Mouse (Mus musculus): ENCODE data around the gene Upk3bl. TPM values are rescaled to one million over a fixed set of nuclear protein-coding genes. Genes with fewer than 3 reads are reported as not detected.

The Upk3bl gene
- total RNA-seq, 1 experiment: 2.2 TPM

DNA sequence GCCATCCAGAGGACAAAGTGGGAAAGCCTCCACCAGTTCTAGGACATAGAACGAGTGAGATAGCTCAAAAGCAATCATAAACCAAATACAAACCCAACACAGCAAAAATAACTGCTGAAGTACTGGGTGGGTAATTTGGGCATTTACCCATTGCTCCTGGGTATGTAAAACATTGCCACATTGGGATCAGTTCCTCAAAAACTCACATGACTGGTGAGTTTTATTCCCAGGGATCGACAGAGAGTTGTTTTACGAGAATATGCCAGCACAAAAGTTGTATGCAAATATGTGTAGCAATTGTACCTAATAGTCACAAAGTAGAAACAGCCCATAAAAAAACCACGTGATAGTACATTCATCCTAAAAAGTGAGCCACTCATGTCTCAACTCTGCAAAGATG, 19.4 kb upstream of the Upk3bl start:
- Histone ChIP-seq H3K9ac (ENCODE audit: insufficient read depth, low read depth, low read length, poor library complexity, severe bottlenecking) (no peak overlapping the region), H3K36me3 (ENCODE audit: control insufficient read depth, insufficient read depth, low read length, poor library complexity, severe bottlenecking) (peaks cover 24% of the 10 kb centered on the region), H3K4me3 (ENCODE audit: insufficient read depth in 1 of 2, low read depth in 1 of 2, low read length in 2 of 2, poor library complexity in 1 of 2, severe bottlenecking in 1 of 2) (no peak overlapping the region), H3K4me1 (ENCODE audit: control insufficient read depth in 2 of 2, insufficient read depth in 2 of 2, low read length in 2 of 2, poor library complexity in 1 of 2) (peaks cover 0 to 6% of the 10 kb centered on the region in 2 experiments; a peak in 1 of 4 replicates), H3K9me3 (ENCODE audit: control insufficient read depth, insufficient read depth, low read depth, low read length) (no peaks in the 10 kb centered on the region), H3K27ac (ENCODE audit: insufficient read depth, low read depth, low read length, poor library complexity, severe bottlenecking) (no peak overlapping the region)
- TF ChIP-seq MAFK (IDR thresholded peaks at IDR 0.05; ENCODE audit: insufficient read depth, low read depth, low read length) (no peak), ZC3H11A (IDR thresholded peaks at IDR 0.05; ENCODE audit: borderline replicate concordance, low read depth, low read length) (no peak), HCFC1 (IDR thresholded peaks at IDR 0.05; ENCODE audit: borderline replicate concordance, insufficient read depth, low read length) (no peak), CHD2 (IDR thresholded peaks at IDR 0.05; ENCODE audit: low read depth, low read length) (no peak), ZNF384 (IDR thresholded peaks at IDR 0.05; ENCODE audit: low read depth, low read length) (no peak)
- no peak for DNase-seq (ENCODE audit: low read depth, low spot score)
- in situ Hi-C loops (cut with MboI; ENCODE audit: low sequenced_read_pairs in 2 of 2, unreplicated experiment in 2 of 2): no loop called here

DNA sequence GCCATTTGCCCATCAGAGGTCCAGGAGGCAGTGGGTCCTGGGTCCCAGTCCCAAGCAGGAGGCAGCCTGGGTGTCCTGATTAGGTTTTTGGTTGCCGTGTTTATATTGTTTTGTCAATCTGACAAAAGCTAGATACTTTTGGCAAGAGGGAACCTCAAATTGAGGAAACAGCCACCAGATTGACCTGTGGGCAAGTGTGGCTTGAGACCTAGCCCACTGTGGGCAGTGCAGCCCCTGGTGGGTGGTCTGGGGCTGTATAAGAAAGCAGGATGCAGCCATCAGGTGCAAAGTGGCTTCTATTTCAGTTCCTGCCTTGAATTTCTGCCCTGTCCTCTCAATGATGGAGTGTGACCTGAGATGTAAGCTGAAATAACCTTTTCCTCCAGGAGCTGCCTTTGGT, 19.0 kb upstream of the Upk3bl start:
- in situ Hi-C loops (cut with MboI; ENCODE audit: low sequenced_read_pairs in 2 of 2, unreplicated experiment in 2 of 2): no loop called here
- TF ChIP-seq HCFC1 (IDR thresholded peaks at IDR 0.05; ENCODE audit: borderline replicate concordance, insufficient read depth, low read length) (no peak), ZC3H11A (IDR thresholded peaks at IDR 0.05; ENCODE audit: borderline replicate concordance, low read depth, low read length) (no peak), MAFK (IDR thresholded peaks at IDR 0.05; ENCODE audit: insufficient read depth, low read depth, low read length) (no peak), ZNF384 (IDR thresholded peaks at IDR 0.05; ENCODE audit: low read depth, low read length) (no peak), CHD2 (IDR thresholded peaks at IDR 0.05; ENCODE audit: low read depth, low read length) (no peak)
- no peak overlapping the region for H3K9ac ChIP-seq (ENCODE audit: insufficient read depth, low read depth, low read length, poor library complexity, severe bottlenecking)
- no peak overlapping the region for H3K4me3 ChIP-seq (ENCODE audit: insufficient read depth in 1 of 2, low read depth in 1 of 2, low read length in 2 of 2, poor library complexity in 1 of 2, severe bottlenecking in 1 of 2)
- H3K27ac ChIP-seq (ENCODE audit: insufficient read depth, low read depth, low read length, poor library complexity, severe bottlenecking): no peak overlapping the region
- DNase-seq (ENCODE audit: low read depth, low spot score): no peak
- H3K9me3 ChIP-seq (ENCODE audit: control insufficient read depth, insufficient read depth, low read depth, low read length): no peaks in the 10 kb centered on the region
- H3K36me3 ChIP-seq (ENCODE audit: control insufficient read depth, insufficient read depth, low read length, poor library complexity, severe bottlenecking): peaks cover 20% of the 10 kb centered on the region
- H3K4me1 ChIP-seq (ENCODE audit: control insufficient read depth in 2 of 2, insufficient read depth in 2 of 2, low read length in 2 of 2, poor library complexity in 1 of 2): peaks cover 1 to 6% of the 10 kb centered on the region in 2 experiments; a peak in 2 of 4 replicates

- DNase-seq (ENCODE audit: low read depth, low spot score): no peak
- in situ Hi-C loops (cut with MboI; ENCODE audit: low sequenced_read_pairs in 2 of 2, unreplicated experiment in 2 of 2): no loop called here
- H3K9me3 ChIP-seq (ENCODE audit: control insufficient read depth, insufficient read depth, low read depth, low read length): no peaks in the 10 kb centered on the region
- H3K4me3 ChIP-seq (ENCODE audit: insufficient read depth in 1 of 2, low read depth in 1 of 2, low read length in 2 of 2, poor library complexity in 1 of 2, severe bottlenecking in 1 of 2): no peak overlapping the region
- H3K4me1 ChIP-seq (ENCODE audit: control insufficient read depth in 2 of 2, insufficient read depth in 2 of 2, low read length in 2 of 2, poor library complexity in 1 of 2): peaks cover 4 to 6% of the 10 kb centered on the region in 2 experiments; a peak in 3 of 4 replicates
- peaks cover 10% of the 10 kb centered on the region; the same call in 1 of the 2 replicates for H3K36me3 ChIP-seq (ENCODE audit: control insufficient read depth, insufficient read depth, low read length, poor library complexity, severe bottlenecking)
- H3K9ac ChIP-seq (ENCODE audit: insufficient read depth, low read depth, low read length, poor library complexity, severe bottlenecking): no peak overlapping the region
- H3K27ac ChIP-seq (ENCODE audit: insufficient read depth, low read depth, low read length, poor library complexity, severe bottlenecking): no peak overlapping the region
- no peak for TF ChIP-seq CHD2 (IDR thresholded peaks at IDR 0.05; ENCODE audit: low read depth, low read length)
These were observed 17.6 kb upstream of the Upk3bl start for GRCm38 (mm10) chr5:136036667-136037066.

- H3K4me3 ChIP-seq (ENCODE audit: insufficient read depth in 1 of 2, low read depth in 1 of 2, low read length in 2 of 2, poor library complexity in 1 of 2, severe bottlenecking in 1 of 2): no peak within 1 kb of the TSS
- no peak within 1 kb of the TSS for H3K9ac ChIP-seq (ENCODE audit: insufficient read depth, low read depth, low read length, poor library complexity, severe bottlenecking)
- H3K27ac ChIP-seq (ENCODE audit: insufficient read depth, low read depth, low read length, poor library complexity, severe bottlenecking): no peak within 1 kb of the TSS
- H3K9me3 ChIP-seq (ENCODE audit: control insufficient read depth, insufficient read depth, low read depth, low read length): no peaks in the 10 kb centered on the region
- peaks cover 4 to 9% of the 10 kb centered on the region in 2 experiments; a peak in 3 of 4 replicates for H3K4me1 ChIP-seq (ENCODE audit: control insufficient read depth in 2 of 2, insufficient read depth in 2 of 2, low read length in 2 of 2, poor library complexity in 1 of 2)
- no peak for DNase-seq (ENCODE audit: low read depth, low spot score)
- H3K36me3 ChIP-seq (ENCODE audit: control insufficient read depth, insufficient read depth, low read length, poor library complexity, severe bottlenecking): no peaks in the 10 kb centered on the region
- TF ChIP-seq ZC3H11A (IDR thresholded peaks at IDR 0.05; ENCODE audit: borderline replicate concordance, low read depth, low read length) (no peak), CHD2 (IDR thresholded peaks at IDR 0.05; ENCODE audit: low read depth, low read length) (no peak), ZNF384 (IDR thresholded peaks at IDR 0.05; ENCODE audit: low read depth, low read length) (no peak), MAFK (IDR thresholded peaks at IDR 0.05; ENCODE audit: insufficient read depth, low read depth, low read length) (no peak), HCFC1 (IDR thresholded peaks at IDR 0.05; ENCODE audit: borderline replicate concordance, insufficient read depth, low read length) (no peak)
- in situ Hi-C loops (cut with MboI; ENCODE audit: low sequenced_read_pairs in 2 of 2, unreplicated experiment in 2 of 2): no loop called here
These were observed 15.8 kb upstream of the Upk3bl start, which contains the start of gene Upk3b for GRCm38 (mm10) chr5:136038258-136039214. TSS of gene Upk3b (plus strand) at chr5:136038496.
